Mouse (Mus musculus) neutrophil, adult 83 days (primary cell): ENCODE results near the gene Erlec1. TPM values are rescaled to one million over a fixed set of nuclear protein-coding genes. Genes with fewer than 3 reads are reported as not detected.

Experiments
- total RNA-seq, 2 experiments: library from RNA; stranded (reverse); gene quantifications; one replicate each; pipeline ENCODE4 v1.2.4; 2023

Erlec1 gene
- total RNA-seq = 10 to 100 TPM; 16.4 to 23.7 TPM

DNA sequence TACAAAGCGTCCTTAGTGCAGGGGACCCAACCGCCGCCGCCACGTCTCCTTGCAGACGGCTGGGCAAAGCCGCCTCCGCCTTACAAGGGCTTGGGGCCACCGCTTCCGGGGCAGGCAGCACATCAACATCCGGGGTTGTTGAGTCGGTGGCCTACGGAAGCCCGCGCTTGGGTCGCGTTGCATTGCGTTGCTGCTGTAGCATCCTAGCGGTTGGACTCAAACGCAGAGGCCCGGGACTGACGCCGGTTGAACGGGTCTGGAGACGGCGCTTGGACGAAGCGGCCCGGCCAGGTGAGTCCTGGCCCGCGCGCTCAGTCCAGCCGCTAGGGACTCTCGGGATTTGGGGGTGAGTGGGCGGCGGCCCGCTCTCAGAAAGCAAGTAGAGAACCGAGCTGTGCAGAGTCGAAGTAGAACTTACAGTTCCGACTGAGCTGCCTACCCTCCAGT is at the start of gene Erlec1:
Gene Erlec1, minus strand, starts transcription at position 57 of the 447 bp plus-strand sequence.

DNA sequence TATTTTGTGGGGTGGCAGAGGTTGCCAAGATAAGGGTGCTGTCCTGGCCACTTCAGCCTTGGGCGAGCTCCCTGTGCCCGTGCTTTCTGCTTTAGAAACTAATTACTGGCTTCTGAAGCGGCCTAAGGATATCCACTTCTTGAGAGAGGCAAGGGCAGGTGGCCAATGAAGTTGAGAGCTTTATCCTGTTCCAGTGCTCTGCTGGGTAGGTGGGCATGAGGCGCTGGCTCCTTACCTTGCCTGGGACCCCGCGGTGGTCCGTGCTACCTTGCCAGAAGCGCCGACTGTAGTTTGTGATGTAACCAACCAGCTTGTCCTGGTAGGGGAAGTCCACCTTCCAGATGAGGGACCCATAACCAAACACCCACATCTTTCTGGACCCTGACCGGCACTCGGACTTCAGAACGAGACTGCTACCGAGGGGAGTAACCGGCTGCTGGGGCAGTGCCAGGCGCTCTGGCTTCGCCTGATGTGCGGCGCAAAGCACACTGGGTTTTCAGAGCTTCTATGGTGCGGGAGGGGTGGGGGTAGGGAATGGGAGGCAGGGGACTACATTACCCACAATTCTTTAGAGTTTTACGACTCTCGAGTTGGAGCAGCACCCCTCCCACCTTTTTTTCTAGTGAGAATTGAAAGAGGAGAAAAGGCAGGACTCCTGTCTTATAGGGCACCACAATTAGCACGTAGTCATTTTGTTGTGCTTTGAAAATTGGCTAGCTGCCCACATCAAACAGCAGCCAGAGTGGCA is 31.9 kb upstream of the Erlec1 start, which contains the start of gene Chac2:
Gene Chac2, minus strand, starts transcription at position 474 of the 748 bp plus-strand sequence.

DNA sequence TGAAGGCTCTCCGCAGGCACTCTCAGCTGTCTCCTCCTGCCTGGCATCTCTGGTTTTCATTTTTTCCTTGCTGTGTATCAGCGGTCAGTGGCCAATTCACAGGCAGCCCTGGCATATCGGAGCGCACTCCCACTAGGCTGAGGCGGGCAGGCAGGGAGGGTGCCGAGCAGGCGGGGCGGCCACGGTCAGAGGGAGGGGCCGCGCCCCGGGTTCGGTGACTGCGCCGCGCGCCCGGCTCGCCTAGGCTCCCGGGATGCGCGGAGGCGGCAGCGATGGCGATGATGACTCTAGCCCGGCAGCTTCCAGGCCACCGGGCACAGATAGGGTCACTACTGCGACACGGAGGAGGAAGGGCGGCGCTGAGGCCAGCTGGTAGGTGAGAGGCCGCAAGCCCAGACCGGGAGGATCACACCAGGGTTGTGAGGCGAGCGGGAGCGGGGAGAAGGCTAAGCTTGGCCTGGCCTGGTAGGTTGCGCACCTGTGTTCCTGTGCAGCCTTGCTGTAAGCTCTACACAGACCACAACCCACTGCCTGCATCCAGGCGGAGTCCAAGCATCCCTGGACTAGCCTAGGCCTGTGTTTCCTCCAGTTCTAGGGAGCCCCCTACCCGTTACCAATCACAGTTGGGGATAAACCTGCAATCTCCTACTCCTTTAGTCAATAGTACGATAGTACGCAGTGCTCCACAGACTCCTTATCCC is 68.8 kb downstream of the Erlec1 start, which contains the start of the genes Gpr75 and Asb3:
Gene Gpr75, plus strand, starts transcription at position 188 of the 701 bp plus-strand sequence.
Gene Asb3, plus strand, starts transcription at position 246 of the 701 bp plus-strand sequence.

Other genes starting within 250 kb of the Erlec1 start
- 10 to 100 TPM; 50.8 to 53.7 TPM for gene Psme4, start 182.6 kb downstream of the Erlec1 start, total RNA-seq
- under 1 TPM in 1 of 2 experiments, not detected in 1; 0.13 TPM for gene Gpr75, start 69.0 kb downstream of the Erlec1 start, total RNA-seq
- gene Asb3, start 68.9 kb downstream of the Erlec1 start, total RNA-seq = 10 to 100 TPM in 1 of 2 experiments, 1 to 10 TPM in 1; 8.3 to 11.5 TPM
- gene Chac2, start 32.0 kb upstream of the Erlec1 start, total RNA-seq = 1 to 10 TPM; 4.5 to 4.9 TPM
- gene Gm17332, start 228.1 kb upstream of the Erlec1 start, total RNA-seq = not detected